Mouse (Mus musculus) stomach, embryonic 14.5 days (tissue): ENCODE measurements around the gene Adam1a. TPM values are rescaled to one million over a fixed set of nuclear protein-coding genes. Genes with fewer than 3 reads are reported as not detected.
A peak's percentile ranks its signal among the peaks of the same experiment; 100 is the strongest.

Source experiments
- ATAC-seq: fragments of 200-750 bp; cut with Nextera tagmentation; 2 replicates; pipeline ENCODE4 v1.8.0; 2017; ENCODE audit warnings: low read depth, moderate TSS enrichment; ENCODE audit not compliant: insufficient number of reproducible peaks, insufficient read depth, low FRiP score
- H3K27ac ChIP-seq: fragments of 300-500 bp; sonication (generic); 2 replicates; pipeline ENCODE4 v1.5.1; 2014; ENCODE audit warnings: mild to moderate bottlenecking, low read length, moderate library complexity, mixed read lengths
- H3K27me3 ChIP-seq: fragments of 300-500 bp; sonication (generic); 2 replicates; pipeline ENCODE4 v1.6.1; 2014; ENCODE audit warnings: low read length, control low read depth, mixed read lengths; ENCODE audit not compliant: control insufficient read depth, insufficient read depth
- H3K36me3 ChIP-seq: fragments of 300-500 bp; sonication (generic); 2 replicates; pipeline ENCODE4 v1.6.1; 2014; ENCODE audit warnings: mild to moderate bottlenecking, control low read depth, low read length, moderate library complexity, mixed read lengths; ENCODE audit not compliant: control insufficient read depth, insufficient read depth
- H3K4me1 ChIP-seq: fragments of 300-500 bp; sonication (generic); 2 replicates; pipeline ENCODE4 v1.6.1; 2014; ENCODE audit warnings: low read length, control low read depth, mixed read lengths; ENCODE audit not compliant: control insufficient read depth, insufficient read depth
- H3K4me2 ChIP-seq: fragments of 300-500 bp; sonication (generic); replicated peaks from 2 replicates; pipeline ENCODE4 v1.6.1; 2014; ENCODE audit warnings: low read depth, low read length, control low read depth
- H3K4me3 ChIP-seq: fragments of 300-500 bp; sonication (generic); 2 replicates; pipeline ENCODE4 v1.5.1; 2014; ENCODE audit warnings: low read depth, low read length, control low read depth
- H3K9ac ChIP-seq: fragments of 300-500 bp; sonication (generic); replicated peaks from 2 replicates; pipeline ENCODE4 v1.6.1; 2014; ENCODE audit warnings: low read depth, mild to moderate bottlenecking, control low read depth, low read length, moderate library complexity, mixed read lengths
- H3K9me3 ChIP-seq: fragments of 300-500 bp; sonication (generic); 2 replicates; pipeline ENCODE4 v1.6.1; 2016; ENCODE audit warnings: low read depth, low read length, control low read depth; ENCODE audit not compliant: control insufficient read depth
- WGBS: fragments of 180-500 bp; shearing (Covaris S2); extraction: QIAGEN DNeasy Blood & Tissue Kit; methylation state at CpG from one replicate; pipeline ENCODE4 v1.1.7; 2014; 5-methylcytosine and 5-hydroxymethylcytosine counted together
- polyA plus RNA-seq: library from polyadenylated mRNA; unstranded; fragments of >200 nt; fragmentation: Nextera tagmentation; extraction: Ambion mirVana; gene quantifications from 2 replicates; pipeline ENCODE4 v1.2.1, GENCODE M21; 2014

Adam1a gene
- 2.2 and 3.3 TPM in 2 replicates for polyA plus RNA-seq

DNA sequence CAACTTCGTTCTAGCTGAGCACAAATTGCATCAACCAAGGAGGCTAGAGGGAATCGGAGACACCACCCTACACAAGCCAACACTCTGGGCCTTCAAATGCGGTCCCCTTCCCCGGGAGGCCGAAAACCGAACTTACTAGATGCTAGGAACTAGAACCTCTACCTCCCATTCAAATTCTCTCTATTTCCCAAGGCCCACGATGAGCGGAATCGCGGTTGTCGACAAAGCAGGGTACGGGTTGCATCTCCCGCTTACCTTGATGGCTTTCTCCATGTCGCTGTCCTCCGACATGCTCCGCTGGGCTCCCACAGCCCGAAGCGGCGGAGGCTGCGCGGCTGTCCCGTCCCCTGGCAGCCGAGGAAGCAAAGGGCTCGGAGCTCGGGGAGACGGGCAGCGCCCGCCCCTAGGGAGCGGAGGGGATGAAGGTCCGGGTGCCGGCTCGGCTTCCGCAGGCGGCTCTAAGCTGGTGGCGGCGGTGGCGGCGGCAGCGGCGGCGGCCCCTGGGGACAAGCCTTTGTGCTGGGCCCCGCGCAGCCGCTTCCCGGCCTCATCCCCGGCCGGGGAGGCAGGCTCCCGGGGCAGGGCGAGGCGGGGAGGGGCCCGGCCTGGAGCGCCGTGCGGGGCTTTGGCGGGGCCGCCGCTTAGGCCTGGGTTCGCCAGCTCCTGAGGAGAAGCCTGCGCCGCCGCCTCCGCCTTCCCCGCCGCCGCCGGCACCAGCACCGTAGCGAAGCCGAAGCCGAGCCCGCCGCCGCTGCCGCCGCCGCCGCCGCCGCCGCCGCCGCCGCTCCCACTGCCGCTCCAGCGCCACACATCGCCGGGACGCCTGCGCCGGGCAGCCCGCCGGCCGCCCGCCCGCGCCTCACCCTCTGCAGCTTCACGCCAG, at the start of gene Adam1a, which contains the start of gene Gm42878:
Gene Adam1a, minus strand, starts transcription at position 573 of the 883 bp plus-strand sequence.
Gene Gm42878, minus strand, starts transcription at position 573 of the 883 bp plus-strand sequence.
- H3K9me3 ChIP-seq = no peaks in the 10 kb centered on the region
- WGBS = 1% methylated on average over 36 of the region's 97 CpGs

DNA sequence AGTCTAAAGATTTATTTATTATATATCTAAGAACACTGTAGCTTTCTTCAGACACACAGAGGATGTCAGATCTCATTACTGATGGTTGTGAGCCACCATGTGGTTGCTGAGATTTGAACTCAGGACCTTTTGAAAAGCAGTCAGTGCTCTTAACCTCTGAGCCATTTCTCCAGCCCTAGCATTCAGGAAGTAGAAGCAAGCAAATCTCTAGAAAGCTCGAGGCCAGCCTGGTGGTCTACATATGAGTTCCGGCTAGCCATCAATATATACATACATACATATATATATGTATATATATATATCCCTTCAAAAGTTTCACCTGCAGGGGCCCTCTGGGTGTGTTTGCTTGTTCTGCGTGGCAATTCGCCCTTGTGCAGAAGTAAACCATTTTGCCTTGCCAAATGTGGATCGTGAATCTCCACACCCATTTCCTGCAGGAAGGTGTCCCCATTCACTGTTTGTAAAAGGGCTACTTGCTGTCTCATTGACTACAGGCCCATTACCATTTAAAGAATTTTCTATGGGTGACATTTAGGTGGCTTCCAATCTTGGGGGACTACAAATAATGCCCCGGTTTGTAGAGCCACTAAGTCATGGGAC, 49.5 kb upstream of the Adam1a start:
- Histone ChIP-seq H3K4me3 (no peak overlapping the region), H3K36me3 (no peaks in the 10 kb centered on the region), H3K27ac (no peak overlapping the region), H3K4me1 (peaks cover 9% of the 10 kb centered on the region; the same call in 1 of the 2 replicates), H3K4me2 (no peak overlapping the region), H3K27me3 (no peaks in the 10 kb centered on the region), H3K9ac (no peak overlapping the region), H3K9me3 (no peaks in the 10 kb centered on the region)
- WGBS = 84% methylated on average over 6 of the region's 6 CpGs
- ATAC-seq = no peak

More for the DNA sequence above, at the start of gene Adam1a, which contains the start of gene Gm42878:
- no peaks in the 10 kb centered on the region for H3K27me3 ChIP-seq
- peak within 1 kb of the TSS; percentile 99 for H3K9ac ChIP-seq
- H3K36me3 ChIP-seq = no peaks in the 10 kb centered on the region
- peaks cover 10% of the 10 kb centered on the region for H3K4me1 ChIP-seq
- H3K4me3 ChIP-seq = peak within 1 kb of the TSS; percentile 100
- peak within 1 kb of the TSS; percentile 96 for H3K4me2 ChIP-seq
- peak within 1 kb of the TSS; percentile 87 for H3K27ac ChIP-seq
- ATAC-seq = peak; percentile 56

DNA sequence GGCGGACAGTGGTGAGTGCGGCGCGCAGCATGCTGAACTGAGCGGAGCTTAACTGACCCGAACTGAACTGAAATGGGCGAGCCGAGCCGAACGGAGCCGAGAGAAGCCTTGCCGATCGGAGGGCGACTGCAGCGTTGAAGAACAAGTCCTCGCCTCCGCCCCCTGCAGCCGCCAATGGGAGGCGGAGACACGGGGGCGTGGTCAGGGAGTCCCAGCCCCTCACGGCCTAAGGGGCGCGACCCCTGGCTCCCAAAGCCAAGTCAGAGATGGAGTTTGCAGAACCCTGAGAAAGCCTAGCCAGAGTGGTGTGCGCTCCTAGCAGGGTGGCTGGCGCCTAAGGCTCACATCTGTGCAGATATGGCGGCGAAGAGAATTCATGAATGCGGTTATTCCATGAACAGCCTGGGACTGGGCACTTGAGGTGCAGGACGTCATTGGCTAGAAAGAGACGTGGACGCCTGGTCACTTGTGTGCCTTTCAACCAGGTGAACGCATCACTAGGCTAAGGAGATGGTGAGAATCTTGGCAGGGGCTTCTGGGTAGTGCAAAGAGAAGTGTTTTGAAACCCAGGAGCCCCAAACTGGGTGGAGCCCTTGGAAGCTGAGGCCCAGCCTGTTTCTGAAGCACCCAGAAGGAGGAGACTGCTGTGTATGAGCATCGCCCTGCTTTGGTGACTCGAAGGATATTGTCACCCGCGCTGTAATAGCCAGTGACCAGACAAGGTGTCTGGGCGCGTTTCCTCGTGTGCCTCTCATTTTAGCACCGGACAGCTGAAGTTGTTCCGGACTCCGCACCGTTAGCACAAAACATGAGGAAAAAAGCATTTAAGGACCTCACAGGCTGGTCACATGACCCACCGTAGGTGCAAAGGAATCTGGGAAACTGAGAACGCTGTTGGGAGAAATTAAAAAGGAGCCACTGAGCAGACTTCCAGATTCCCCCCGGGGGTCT, 48.4 kb upstream of the Adam1a start, which contains the start of gene Aldh2:
Gene Aldh2, minus strand, starts transcription at position 374 of the 951 bp plus-strand sequence.
- H3K4me2 ChIP-seq = peak within 1 kb of the TSS; percentile 95
- H3K4me1 ChIP-seq = peaks cover 9% of the 10 kb centered on the region; the same call in 1 of the 2 replicates
- 2% methylated on average over 47 of the region's 47 CpGs for WGBS
- H3K9ac ChIP-seq = peak within 1 kb of the TSS; percentile 62
- H3K4me3 ChIP-seq = peak within 1 kb of the TSS; percentile 71
- ATAC-seq = peak; percentile 84
- no peaks in the 10 kb centered on the region for H3K36me3 ChIP-seq
- peak within 1 kb of the TSS; percentile 74; the same call in 1 of the 2 replicates for H3K27ac ChIP-seq
- no peaks in the 10 kb centered on the region for H3K9me3 ChIP-seq
- H3K27me3 ChIP-seq = no peaks in the 10 kb centered on the region

DNA sequence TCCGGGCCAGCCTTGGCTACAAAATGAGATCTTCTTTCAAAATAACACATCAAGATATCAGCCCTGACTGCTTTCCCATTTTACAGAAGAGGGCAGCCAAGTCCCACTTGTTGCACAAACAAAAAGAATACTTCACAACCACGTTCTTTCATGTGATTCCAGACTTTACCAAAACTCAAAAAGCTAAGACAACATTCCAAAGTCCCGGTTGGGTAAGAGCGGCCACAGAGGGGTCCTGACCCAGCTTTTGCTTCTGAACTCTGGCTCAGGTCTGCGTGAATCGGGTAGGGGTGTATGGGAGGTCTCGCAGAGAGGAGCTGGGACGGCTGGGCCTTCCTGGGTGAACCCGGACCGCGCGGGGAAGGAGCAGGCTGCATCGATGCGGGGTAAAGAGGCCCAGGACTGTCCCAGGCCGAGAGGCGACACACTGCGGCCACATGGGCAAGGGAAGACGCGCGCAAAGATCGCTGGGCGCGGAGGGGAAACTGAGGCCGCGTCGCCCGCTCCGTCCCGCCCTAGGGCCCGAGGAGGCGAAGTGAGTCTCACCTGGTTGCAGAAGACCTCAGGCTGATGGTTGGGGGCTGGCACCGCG, 47.6 kb upstream of the Adam1a start:
- 3% methylated on average over 33 of the region's 33 CpGs for WGBS
- Histone ChIP-seq H3K9me3 (no peaks in the 10 kb centered on the region), H3K27ac (peak overlapping the region; percentile 74; the same call in 1 of the 2 replicates), H3K9ac (peak overlapping the region; percentile 62), H3K4me1 (peaks cover 9% of the 10 kb centered on the region; the same call in 1 of the 2 replicates), H3K4me2 (peak overlapping the region; percentile 95), H3K36me3 (no peaks in the 10 kb centered on the region), H3K4me3 (peak overlapping the region; percentile 71), H3K27me3 (no peaks in the 10 kb centered on the region)
- peak; percentile 40; the same call in 1 of the 2 replicates for ATAC-seq

DNA sequence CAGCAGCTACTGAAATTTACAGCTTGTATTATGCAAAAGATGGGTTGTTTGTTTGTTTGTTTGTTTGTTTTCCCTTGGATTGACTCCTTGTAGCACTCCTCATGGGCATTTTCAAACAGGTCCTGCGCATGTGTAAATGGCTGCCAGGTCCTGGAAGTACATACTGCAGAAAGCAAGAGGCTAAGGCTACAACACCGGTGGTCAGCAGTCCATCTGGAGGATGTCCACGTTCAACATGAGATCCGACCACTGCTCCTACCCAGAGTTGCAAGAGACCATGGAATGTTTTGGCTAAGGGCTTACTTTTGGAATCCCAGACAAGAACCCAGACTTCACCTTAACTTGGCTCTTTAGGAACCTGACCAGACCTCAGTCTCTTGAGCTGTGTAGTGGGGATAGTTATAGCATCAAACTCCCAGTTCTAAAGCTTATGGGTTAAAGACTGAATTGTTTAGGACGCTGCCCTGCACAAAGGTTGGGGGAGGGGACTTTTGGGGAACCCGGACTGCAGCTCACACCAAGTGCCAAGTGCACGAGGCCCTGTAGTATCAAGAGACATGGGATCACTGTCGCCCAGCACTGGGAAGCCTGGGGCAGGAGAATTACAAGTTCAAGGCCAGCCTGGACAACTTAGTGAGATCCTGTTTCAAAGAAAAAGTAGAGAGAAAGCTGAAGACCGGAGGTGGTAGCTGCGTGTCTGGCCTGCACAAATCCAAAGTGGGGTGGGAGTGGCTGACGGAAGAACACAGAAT, 47.0 kb upstream of the Adam1a start:
- H3K27me3 ChIP-seq = no peaks in the 10 kb centered on the region
- no peak overlapping the region for H3K27ac ChIP-seq
- 59% methylated on average over 11 of the region's 11 CpGs for WGBS
- no peaks in the 10 kb centered on the region for H3K36me3 ChIP-seq
- H3K4me3 ChIP-seq = peak overlapping the region; percentile 71
- ATAC-seq = no peak
- peak overlapping the region; percentile 95 for H3K4me2 ChIP-seq
- H3K9me3 ChIP-seq = no peaks in the 10 kb centered on the region
- H3K4me1 ChIP-seq = peaks cover 9% of the 10 kb centered on the region; the same call in 1 of the 2 replicates
- no peak overlapping the region for H3K9ac ChIP-seq

DNA sequence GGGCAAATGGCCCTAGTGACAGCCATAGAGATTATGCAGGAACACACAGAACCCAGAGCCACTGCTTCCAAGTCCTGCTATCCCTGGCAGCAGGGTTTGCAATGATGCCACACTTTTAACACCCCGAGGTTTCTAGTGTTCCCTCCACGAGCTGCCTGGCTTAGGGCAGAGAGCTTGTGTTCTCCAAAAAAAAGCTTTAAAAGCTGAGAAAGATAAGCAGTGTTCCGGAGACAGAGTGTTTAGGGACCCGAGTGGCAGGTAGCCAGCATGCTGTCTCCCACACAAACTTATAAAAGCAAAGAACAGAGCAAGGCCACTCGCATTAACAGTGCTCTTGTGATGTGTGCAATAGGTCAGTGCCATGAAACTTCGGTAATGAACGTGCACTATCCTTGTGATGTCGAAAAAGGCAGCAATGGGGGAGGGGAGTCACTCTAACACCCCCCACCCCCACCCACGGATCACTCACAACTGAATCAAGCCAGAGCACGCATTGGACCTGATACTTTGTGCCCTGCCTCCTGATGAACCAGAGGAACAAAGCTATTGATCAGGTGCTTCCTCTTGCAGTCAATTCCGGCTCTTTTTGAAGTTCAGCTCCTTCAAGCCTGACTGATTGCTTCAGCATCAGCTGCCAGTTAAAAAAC, 46.3 kb upstream of the Adam1a start:
- WGBS = 69% methylated on average over 11 of the region's 11 CpGs
- Histone ChIP-seq H3K4me1 (peaks cover 12% of the 10 kb centered on the region; the same call in 1 of the 2 replicates), H3K27ac (no peak overlapping the region), H3K9ac (no peak overlapping the region), H3K4me3 (no peak overlapping the region), H3K27me3 (no peaks in the 10 kb centered on the region), H3K4me2 (peak overlapping the region; percentile 6; the same call in 1 of the 2 replicates), H3K36me3 (no peaks in the 10 kb centered on the region), H3K9me3 (no peaks in the 10 kb centered on the region)
- no peak for ATAC-seq

DNA sequence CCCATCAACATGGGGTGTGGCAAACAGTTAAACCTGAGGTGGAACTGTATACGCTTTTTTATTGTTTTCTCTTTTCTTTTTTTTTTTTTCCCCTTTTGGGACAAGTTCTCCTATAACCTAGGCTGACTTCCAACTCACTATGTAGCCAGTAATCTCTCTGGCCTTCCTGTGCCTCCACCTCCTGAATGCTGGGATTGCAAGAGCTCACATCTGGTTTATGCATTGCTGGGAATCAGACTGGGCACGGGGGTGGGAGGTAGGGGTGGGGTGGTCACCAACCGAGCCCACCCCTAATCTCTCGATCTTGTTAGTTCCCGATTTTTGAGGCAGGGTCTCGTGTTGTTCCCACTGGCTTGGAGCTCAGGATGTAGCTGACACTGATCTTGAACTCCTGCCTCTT, 44.6 kb upstream of the Adam1a start:
- Histone ChIP-seq H3K4me1 (peaks cover 15% of the 10 kb centered on the region; the same call in 1 of the 2 replicates), H3K9ac (no peak overlapping the region), H3K4me3 (no peak overlapping the region), H3K9me3 (no peaks in the 10 kb centered on the region), H3K27me3 (no peaks in the 10 kb centered on the region), H3K4me2 (no peak overlapping the region), H3K27ac (no peak overlapping the region), H3K36me3 (no peaks in the 10 kb centered on the region)
- ATAC-seq = no peak
- 88% methylated on average over 6 of the region's 6 CpGs for WGBS
